Mouse (Mus musculus): ENCODE data around the gene Ccl24. TPM values are rescaled to one million over a fixed set of nuclear protein-coding genes. Genes with fewer than 3 reads are reported as not detected.

Ccl24 gene
- polyA plus RNA-seq, 1 experiment from 2014 or later, result 2.8 TPM

DNA sequence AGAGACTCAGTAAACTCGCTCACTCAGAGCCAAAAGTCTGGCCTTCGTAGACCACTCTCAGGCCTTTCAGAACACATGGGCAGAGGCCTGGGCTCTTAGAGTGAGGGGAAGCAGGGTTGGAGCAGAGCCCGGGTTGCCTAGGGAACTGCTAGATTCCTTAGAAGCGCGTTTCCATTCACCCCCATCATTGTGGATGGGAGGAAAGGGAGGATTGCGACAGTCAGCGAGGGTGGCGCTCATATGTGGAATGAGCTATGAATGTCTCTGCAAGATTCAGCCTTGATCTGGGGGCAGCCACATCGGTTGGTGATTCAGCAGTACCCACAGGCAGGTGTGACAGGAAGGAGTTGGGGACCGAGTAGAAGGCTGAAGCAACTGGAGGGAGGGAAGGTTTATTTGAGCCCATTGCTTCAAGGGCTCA, 6.5 kb upstream of the Ccl24 start:
- no peak for ATAC-seq (ENCODE audit: insufficient number of reproducible peaks, low FRiP score, low TSS enrichment, low read depth)
- H3K4me2 ChIP-seq (replicated peaks), result no peak overlapping the region
- no peak overlapping the region for H3K9ac ChIP-seq
- H3K9me3 ChIP-seq (replicated peaks), result no peaks in the 10 kb centered on the region
- H3K4me1 ChIP-seq, result no peaks in the 10 kb centered on the region
- no peak overlapping the region for H3K27ac ChIP-seq (replicated peaks)
- H3K4me3 ChIP-seq (replicated peaks), result no peak overlapping the region
- WGBS, result 87% methylated on average over 10 of the region's 10 CpGs
- no peaks in the 10 kb centered on the region for H3K27me3 ChIP-seq
- no peaks in the 10 kb centered on the region for H3K36me3 ChIP-seq

DNA sequence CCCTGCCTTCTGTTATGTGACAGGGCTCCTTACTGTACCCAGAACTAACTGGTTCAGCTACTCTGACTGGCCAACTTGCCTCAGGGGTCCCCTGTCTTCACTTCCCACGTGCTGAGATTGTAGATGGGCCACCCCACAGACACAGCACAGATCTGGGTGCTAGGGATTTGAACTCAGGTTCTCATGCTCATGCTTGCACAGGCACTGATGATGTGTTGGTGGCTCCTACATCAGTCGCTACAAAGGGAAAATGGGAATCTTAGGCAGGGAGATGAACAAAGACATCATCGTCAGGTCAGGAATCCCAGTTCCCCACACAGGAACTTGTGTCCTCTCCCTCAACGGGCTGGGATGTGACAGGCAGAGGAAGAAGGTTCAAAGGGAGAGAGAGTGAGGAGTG, 3.2 kb upstream of the Ccl24 start:
- Histone ChIP-seq H3K36me3 (no peaks in the 10 kb centered on the region), H3K9me3 (replicated peaks) (no peaks in the 10 kb centered on the region), H3K27me3 (no peaks in the 10 kb centered on the region), H3K27ac (replicated peaks) (no peak overlapping the region), H3K4me2 (replicated peaks) (no peak overlapping the region), H3K4me1 (no peaks in the 10 kb centered on the region), H3K9ac (no peak overlapping the region), H3K4me3 (replicated peaks) (no peak overlapping the region)
- no peak for ATAC-seq (ENCODE audit: insufficient number of reproducible peaks, low FRiP score, low TSS enrichment, low read depth)
- 48% methylated on average over 4 of the region's 4 CpGs for WGBS

DNA sequence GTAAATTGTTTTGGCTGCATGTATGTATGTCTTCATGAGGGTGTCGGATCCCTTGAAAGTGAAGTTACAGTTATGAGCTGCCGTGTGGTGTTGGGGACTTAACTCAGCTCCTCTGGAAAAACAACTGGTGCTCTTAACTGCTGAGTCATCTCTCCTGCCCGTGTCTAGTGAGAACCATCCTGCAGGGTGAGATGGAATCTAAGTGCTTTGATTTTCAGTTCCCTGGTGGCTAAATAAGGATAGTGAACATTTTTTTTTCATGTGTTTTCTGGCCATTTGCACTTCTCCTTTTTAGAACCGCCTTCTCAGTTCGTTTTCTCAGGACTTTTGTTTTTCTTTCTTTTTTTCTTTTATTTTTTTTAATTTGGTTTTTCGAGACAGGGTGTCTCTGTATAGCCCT, 4.2 kb downstream of the Ccl24 start:
- no peak overlapping the region for H3K27ac ChIP-seq (replicated peaks)
- ATAC-seq (ENCODE audit: insufficient number of reproducible peaks, low FRiP score, low TSS enrichment, low read depth), result no peak
- no peaks in the 10 kb centered on the region for H3K36me3 ChIP-seq
- H3K27me3 ChIP-seq, result no peaks in the 10 kb centered on the region
- H3K4me3 ChIP-seq (replicated peaks), result no peak overlapping the region
- H3K4me1 ChIP-seq, result no peaks in the 10 kb centered on the region
- WGBS, result 58% methylated on average over 6 of the region's 6 CpGs
- H3K9me3 ChIP-seq (replicated peaks), result no peaks in the 10 kb centered on the region
- no peak overlapping the region for H3K4me2 ChIP-seq (replicated peaks)
- no peak overlapping the region for H3K9ac ChIP-seq

DNA sequence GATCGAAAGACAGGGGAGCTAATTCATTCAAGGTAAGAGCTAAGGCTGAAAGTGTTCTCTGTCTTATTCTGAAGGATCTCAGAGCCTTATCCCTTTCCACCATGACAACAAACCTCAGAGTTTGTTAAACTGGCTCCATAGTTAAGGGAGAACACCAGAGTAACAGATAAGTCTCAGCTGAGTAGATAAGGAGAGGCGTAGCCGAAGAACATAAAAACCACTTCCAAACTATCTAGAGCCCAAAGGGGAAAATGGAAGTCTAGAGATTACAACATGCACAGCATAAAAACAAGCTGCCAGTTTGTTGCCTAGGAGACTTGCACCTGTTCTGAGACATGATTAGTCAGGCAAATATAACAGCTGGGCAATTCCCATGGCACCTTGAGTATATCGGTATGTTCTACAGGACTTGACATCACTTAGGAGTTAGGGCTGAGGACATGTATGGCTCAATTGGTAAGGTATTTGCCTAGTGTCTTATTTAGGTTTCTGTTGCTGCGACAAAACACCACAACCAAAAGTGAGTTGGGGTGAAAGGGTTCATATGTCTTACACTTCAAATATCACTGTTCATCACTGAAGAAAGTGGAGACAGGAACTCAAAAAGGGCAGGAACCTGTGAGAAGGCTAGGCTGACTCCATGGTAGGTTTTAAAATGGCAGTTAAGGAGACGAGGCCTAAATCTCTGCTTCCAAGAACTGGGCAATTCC, 5.1 kb downstream of the Ccl24 start:
- Histone ChIP-seq H3K4me2 (replicated peaks) (no peak overlapping the region), H3K9me3 (replicated peaks) (no peaks in the 10 kb centered on the region), H3K27ac (replicated peaks) (no peak overlapping the region), H3K9ac (no peak overlapping the region), H3K4me3 (replicated peaks) (no peak overlapping the region), H3K36me3 (no peaks in the 10 kb centered on the region), H3K27me3 (no peaks in the 10 kb centered on the region), H3K4me1 (no peaks in the 10 kb centered on the region)
- 84% methylated on average over 6 of the region's 6 CpGs for WGBS
- no peak for ATAC-seq (ENCODE audit: insufficient number of reproducible peaks, low FRiP score, low TSS enrichment, low read depth)

DNA sequence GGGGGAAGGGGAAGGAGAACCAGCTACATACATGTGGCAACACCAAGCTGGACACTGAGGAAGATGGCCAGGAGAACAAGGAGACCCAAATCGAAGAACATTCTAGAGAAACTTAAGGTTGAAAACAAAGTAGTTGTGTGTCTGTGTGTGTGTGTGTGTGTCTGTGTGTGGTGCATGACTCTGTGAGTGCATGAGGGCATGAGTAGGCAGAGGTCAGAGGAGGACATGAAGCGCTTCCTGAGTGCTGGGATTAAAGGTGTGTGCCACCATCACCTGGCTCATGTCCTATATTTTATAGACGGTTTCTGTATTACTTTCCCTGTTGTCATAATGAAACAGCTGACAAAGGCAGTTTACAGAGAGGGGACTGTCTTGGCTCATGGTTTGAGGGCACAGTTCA, 9.4 kb downstream of the Ccl24 start, which contains the start of gene Ccl26:
Gene Ccl26, minus strand, starts transcription at position 101 of the 400 bp plus-strand sequence.
- H3K27ac ChIP-seq (replicated peaks), result no peak within 1 kb of the TSS

GRCm38 (mm10) chr5:135557671-135558070, 15.2 kb downstream of the Ccl24 start:
- no peak for ATAC-seq (ENCODE audit: insufficient number of reproducible peaks, low FRiP score, low TSS enrichment, low read depth)
- Histone ChIP-seq H3K9ac (no peak overlapping the region), H3K27ac (replicated peaks) (no peak overlapping the region), H3K36me3 (no peaks in the 10 kb centered on the region), H3K27me3 (no peaks in the 10 kb centered on the region), H3K9me3 (replicated peaks) (no peaks in the 10 kb centered on the region), H3K4me3 (replicated peaks) (no peak overlapping the region), H3K4me1 (no peaks in the 10 kb centered on the region), H3K4me2 (replicated peaks) (no peak overlapping the region)
- WGBS, result 58% methylated on average over 3 of the region's 3 CpGs

More for the DNA sequence above, 9.4 kb downstream of the Ccl24 start, which contains the start of gene Ccl26:
- no peaks in the 10 kb centered on the region for H3K36me3 ChIP-seq
- H3K4me2 ChIP-seq (replicated peaks), result no peak within 1 kb of the TSS
- no peaks in the 10 kb centered on the region for H3K27me3 ChIP-seq
- no peak within 1 kb of the TSS for H3K4me3 ChIP-seq (replicated peaks)
- no peaks in the 10 kb centered on the region for H3K4me1 ChIP-seq
- no peaks in the 10 kb centered on the region for H3K9me3 ChIP-seq (replicated peaks)
- ATAC-seq (ENCODE audit: insufficient number of reproducible peaks, low FRiP score, low TSS enrichment, low read depth), result no peak
- H3K9ac ChIP-seq, result no peak within 1 kb of the TSS
- 88% methylated on average over 3 of the region's 3 CpGs for WGBS

GRCm38 (mm10) chr5:135557051-135557450, 15.8 kb downstream of the Ccl24 start:
- Histone ChIP-seq H3K27ac (replicated peaks) (no peak overlapping the region), H3K9me3 (replicated peaks) (no peaks in the 10 kb centered on the region), H3K27me3 (no peaks in the 10 kb centered on the region), H3K9ac (no peak overlapping the region), H3K36me3 (no peaks in the 10 kb centered on the region), H3K4me1 (no peaks in the 10 kb centered on the region), H3K4me3 (replicated peaks) (no peak overlapping the region), H3K4me2 (replicated peaks) (no peak overlapping the region)
- ATAC-seq (ENCODE audit: insufficient number of reproducible peaks, low FRiP score, low TSS enrichment, low read depth), result no peak; the same call in 1 of the 2 replicates
- WGBS, result 16% methylated on average over 4 of the region's 4 CpGs

- H3K4me1 ChIP-seq, result no peaks in the 10 kb centered on the region
- no peak overlapping the region for H3K9ac ChIP-seq
- no peaks in the 10 kb centered on the region for H3K27me3 ChIP-seq
- no peak for ATAC-seq (ENCODE audit: insufficient number of reproducible peaks, low FRiP score, low TSS enrichment, low read depth)
- WGBS, result 50% methylated on average over 3 of the region's 4 CpGs
- no peak overlapping the region for H3K4me2 ChIP-seq (replicated peaks)
- no peaks in the 10 kb centered on the region for H3K36me3 ChIP-seq
- no peak overlapping the region for H3K4me3 ChIP-seq (replicated peaks)
- H3K27ac ChIP-seq (replicated peaks), result no peak overlapping the region
- H3K9me3 ChIP-seq (replicated peaks), result no peaks in the 10 kb centered on the region
These were observed 16.6 kb downstream of the Ccl24 start for GRCm38 (mm10) chr5:135556259-135556658.

DNA sequence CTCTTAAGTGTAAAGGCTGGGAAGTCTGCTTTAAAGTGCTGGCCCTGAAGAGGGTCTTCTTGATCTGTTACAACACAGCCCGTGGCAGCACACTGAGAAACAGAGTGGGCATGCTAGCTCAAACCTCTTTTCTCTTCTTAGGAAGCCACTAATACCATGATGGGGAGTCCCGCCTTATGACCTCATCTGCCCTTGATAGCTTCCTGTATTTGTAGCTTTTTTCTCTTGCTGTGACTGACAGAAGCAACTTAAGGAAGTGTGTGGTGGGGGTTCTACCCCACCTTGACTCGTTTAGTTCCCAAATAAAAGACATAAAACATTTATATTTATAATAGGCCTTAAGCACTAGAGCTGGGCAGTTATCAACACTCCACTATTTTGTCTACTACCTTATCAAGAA, 21.3 kb downstream of the Ccl24 start:
- WGBS, result 83% methylated on average over 3 of the region's 3 CpGs

GRCm38 (mm10) chr5:135550910-135551309, 21.9 kb downstream of the Ccl24 start:
- H3K9me3 ChIP-seq (replicated peaks), result no peaks in the 10 kb centered on the region
- H3K27ac ChIP-seq (replicated peaks), result no peak overlapping the region
- no peaks in the 10 kb centered on the region for H3K4me1 ChIP-seq
- no peaks in the 10 kb centered on the region for H3K36me3 ChIP-seq
- no peak overlapping the region for H3K4me2 ChIP-seq (replicated peaks)
- no peaks in the 10 kb centered on the region for H3K27me3 ChIP-seq
- WGBS, result 31% methylated on average over 3 of the region's 3 CpGs
- H3K4me3 ChIP-seq (replicated peaks), result no peak overlapping the region
- ATAC-seq (ENCODE audit: insufficient number of reproducible peaks, low FRiP score, low TSS enrichment, low read depth), result no peak
- no peak overlapping the region for H3K9ac ChIP-seq

More for the DNA sequence above, 21.3 kb downstream of the Ccl24 start:
- Histone ChIP-seq H3K36me3 (no peaks in the 10 kb centered on the region), H3K9ac (no peak overlapping the region), H3K27me3 (no peaks in the 10 kb centered on the region), H3K4me1 (no peaks in the 10 kb centered on the region), H3K27ac (replicated peaks) (no peak overlapping the region), H3K9me3 (replicated peaks) (no peaks in the 10 kb centered on the region), H3K4me3 (replicated peaks) (no peak overlapping the region), H3K4me2 (replicated peaks) (no peak overlapping the region)
- ATAC-seq (ENCODE audit: insufficient number of reproducible peaks, low FRiP score, low TSS enrichment, low read depth), result no peak

DNA sequence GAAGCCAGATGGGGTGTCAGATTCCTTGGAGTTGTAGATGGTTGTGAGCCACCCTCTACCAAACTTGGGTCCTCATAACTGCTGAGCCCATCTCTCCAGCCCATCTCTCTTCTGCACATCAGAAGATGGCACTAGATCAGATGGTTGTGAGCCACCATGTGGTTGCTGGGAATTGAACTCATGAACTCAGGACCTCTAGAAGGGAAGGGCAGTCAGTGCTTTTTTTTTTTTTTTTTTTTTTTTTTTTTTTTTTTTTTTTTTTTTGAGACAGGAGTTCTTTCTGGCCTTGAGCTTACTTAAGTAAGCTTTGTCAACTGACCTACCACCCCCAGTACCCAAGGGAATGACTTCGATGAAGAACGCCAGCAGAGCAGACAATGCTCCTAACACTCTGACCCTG, 24.9 kb downstream of the Ccl24 start:
- no peaks in the 10 kb centered on the region for H3K9me3 ChIP-seq (replicated peaks)
- H3K9ac ChIP-seq, result no peak overlapping the region
- no peaks in the 10 kb centered on the region for H3K27me3 ChIP-seq
- no peak overlapping the region for H3K4me2 ChIP-seq (replicated peaks)
- no peaks in the 10 kb centered on the region for H3K36me3 ChIP-seq
- ATAC-seq (ENCODE audit: insufficient number of reproducible peaks, low FRiP score, low TSS enrichment, low read depth), result no peak
- 76% methylated on average over 2 of the region's 2 CpGs for WGBS
- H3K4me1 ChIP-seq, result peaks cover 9% of the 10 kb centered on the region
- H3K27ac ChIP-seq (replicated peaks), result no peak overlapping the region
- H3K4me3 ChIP-seq (replicated peaks), result no peak overlapping the region
